Mouse (Mus musculus): ENCODE results near the gene Pde2a. TPM values are rescaled to one million over a fixed set of nuclear protein-coding genes. Genes with fewer than 3 reads are reported as not detected.

The Pde2a gene
- total and polyA plus RNA-seq, 2 experiments from 2014 or later: 33.8 to 53.9 TPM

- no peaks in the 10 kb centered on the region for H3K27me3 ChIP-seq (ENCODE audit: insufficient read depth, low read length)
- ATAC-seq (ENCODE audit: low FRiP score) (no peak), DNase-seq (ENCODE audit: low spot score) (no peak)
- WGBS: 54% methylated on average over 5 of the region's 5 CpGs
- H3K4me3 ChIP-seq (ENCODE audit: low read depth, low read length): no peak overlapping the region
- no peak overlapping the region for H3K27ac ChIP-seq (ENCODE audit: low read depth, low read length)
- H3K9me3 ChIP-seq (ENCODE audit: low read length): no peaks in the 10 kb centered on the region
- H3K4me2 ChIP-seq (ENCODE audit: low read depth, low read length, poor library complexity, severe bottlenecking): no peak overlapping the region
- no peak overlapping the region for H3K9ac ChIP-seq (replicated peaks; ENCODE audit: low read length, poor library complexity, severe bottlenecking)
- H3K36me3 ChIP-seq (ENCODE audit: insufficient read depth, low read length): no peaks in the 10 kb centered on the region
- no peak for TF ChIP-seq CTCF (IDR thresholded peaks at IDR 0.05)
- H3K4me1 ChIP-seq (ENCODE audit: insufficient read depth, low read length): no peaks in the 10 kb centered on the region
These were observed 42.6 kb upstream of the Pde2a start for GRCm38 (mm10) chr7:101378796-101379465.

- DNase-seq (ENCODE audit: low spot score) (no peak), ATAC-seq (ENCODE audit: low FRiP score) (no peak)
- no peak for TF ChIP-seq CTCF (IDR thresholded peaks at IDR 0.05)
- Histone ChIP-seq H3K4me2 (ENCODE audit: low read depth, low read length, poor library complexity, severe bottlenecking) (no peak overlapping the region), H3K27me3 (ENCODE audit: insufficient read depth, low read length) (no peaks in the 10 kb centered on the region), H3K4me3 (ENCODE audit: low read depth, low read length) (no peak overlapping the region), H3K27ac (ENCODE audit: low read depth, low read length) (no peak overlapping the region), H3K4me1 (ENCODE audit: insufficient read depth, low read length) (no peaks in the 10 kb centered on the region), H3K9me3 (ENCODE audit: low read length) (no peaks in the 10 kb centered on the region), H3K9ac (replicated peaks; ENCODE audit: low read length, poor library complexity, severe bottlenecking) (no peak overlapping the region), H3K36me3 (ENCODE audit: insufficient read depth, low read length) (no peaks in the 10 kb centered on the region)
- WGBS: 83% methylated on average over 2 of the region's 2 CpGs
These were observed 41.8 kb upstream of the Pde2a start for GRCm38 (mm10) chr7:101379732-101380131.

DNA sequence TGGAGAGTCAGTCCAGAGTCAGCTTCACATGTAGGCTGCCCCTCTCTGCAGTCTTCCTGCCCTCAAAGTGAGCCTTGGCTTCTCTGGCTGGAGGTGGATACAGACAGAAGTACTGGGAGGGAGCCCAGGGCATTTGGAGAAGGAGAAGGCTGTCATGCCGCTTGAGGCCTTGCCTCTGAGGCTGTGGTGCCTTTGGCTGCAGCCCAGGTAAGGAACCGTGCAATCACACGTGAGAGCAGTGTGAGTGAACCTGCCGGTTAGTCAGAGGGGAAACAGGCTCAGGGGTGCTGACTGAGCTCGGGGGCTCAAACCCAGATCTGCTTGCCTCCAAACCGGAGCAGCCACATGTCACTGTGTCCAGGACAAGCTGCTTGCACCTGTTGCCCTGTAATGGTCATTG, 40.0 kb upstream of the Pde2a start:
- no peaks in the 10 kb centered on the region for H3K4me1 ChIP-seq (ENCODE audit: insufficient read depth, low read length)
- no peaks in the 10 kb centered on the region for H3K9me3 ChIP-seq (ENCODE audit: low read length)
- no peak overlapping the region for H3K9ac ChIP-seq (replicated peaks; ENCODE audit: low read length, poor library complexity, severe bottlenecking)
- no peak for TF ChIP-seq CTCF (IDR thresholded peaks at IDR 0.05)
- H3K36me3 ChIP-seq (ENCODE audit: insufficient read depth, low read length): no peaks in the 10 kb centered on the region
- H3K27me3 ChIP-seq (ENCODE audit: insufficient read depth, low read length): no peaks in the 10 kb centered on the region
- H3K27ac ChIP-seq (ENCODE audit: low read depth, low read length): no peak overlapping the region
- ATAC-seq (ENCODE audit: low FRiP score): no peak
- H3K4me2 ChIP-seq (ENCODE audit: low read depth, low read length, poor library complexity, severe bottlenecking): no peak overlapping the region
- no peak overlapping the region for H3K4me3 ChIP-seq (ENCODE audit: low read depth, low read length)
- DNase-seq (ENCODE audit: low spot score): no peak
- 83% methylated on average over 6 of the region's 6 CpGs for WGBS

GRCm38 (mm10) chr7:101382378-101382777, 39.1 kb upstream of the Pde2a start:
- no peaks in the 10 kb centered on the region for H3K9me3 ChIP-seq (ENCODE audit: low read length)
- DNase-seq (ENCODE audit: low spot score) (no peak), ATAC-seq (ENCODE audit: low FRiP score) (no peak)
- no peaks in the 10 kb centered on the region for H3K4me1 ChIP-seq (ENCODE audit: insufficient read depth, low read length)
- H3K4me3 ChIP-seq (ENCODE audit: low read depth, low read length): no peak overlapping the region
- WGBS: 86% methylated on average over 8 of the region's 8 CpGs
- no peak for TF ChIP-seq CTCF (IDR thresholded peaks at IDR 0.05)
- no peaks in the 10 kb centered on the region for H3K36me3 ChIP-seq (ENCODE audit: insufficient read depth, low read length)
- no peak overlapping the region for H3K4me2 ChIP-seq (ENCODE audit: low read depth, low read length, poor library complexity, severe bottlenecking)
- no peaks in the 10 kb centered on the region for H3K27me3 ChIP-seq (ENCODE audit: insufficient read depth, low read length)
- H3K27ac ChIP-seq (ENCODE audit: low read depth, low read length): no peak overlapping the region
- no peak overlapping the region for H3K9ac ChIP-seq (replicated peaks; ENCODE audit: low read length, poor library complexity, severe bottlenecking)

GRCm38 (mm10) chr7:101383756-101384155, 37.7 kb upstream of the Pde2a start:
- no peak overlapping the region for H3K27ac ChIP-seq (ENCODE audit: low read depth, low read length)
- WGBS: 83% methylated on average over 3 of the region's 3 CpGs
- TF ChIP-seq CTCF (IDR thresholded peaks at IDR 0.05): no peak
- no peaks in the 10 kb centered on the region for H3K4me1 ChIP-seq (ENCODE audit: insufficient read depth, low read length)
- H3K4me2 ChIP-seq (ENCODE audit: low read depth, low read length, poor library complexity, severe bottlenecking): no peak overlapping the region
- no peaks in the 10 kb centered on the region for H3K36me3 ChIP-seq (ENCODE audit: insufficient read depth, low read length)
- DNase-seq (ENCODE audit: low spot score): no peak
- no peak for ATAC-seq (ENCODE audit: low FRiP score)
- no peaks in the 10 kb centered on the region for H3K9me3 ChIP-seq (ENCODE audit: low read length)
- no peak overlapping the region for H3K4me3 ChIP-seq (ENCODE audit: low read depth, low read length)
- no peaks in the 10 kb centered on the region for H3K27me3 ChIP-seq (ENCODE audit: insufficient read depth, low read length)
- H3K9ac ChIP-seq (replicated peaks; ENCODE audit: low read length, poor library complexity, severe bottlenecking): no peak overlapping the region

DNA sequence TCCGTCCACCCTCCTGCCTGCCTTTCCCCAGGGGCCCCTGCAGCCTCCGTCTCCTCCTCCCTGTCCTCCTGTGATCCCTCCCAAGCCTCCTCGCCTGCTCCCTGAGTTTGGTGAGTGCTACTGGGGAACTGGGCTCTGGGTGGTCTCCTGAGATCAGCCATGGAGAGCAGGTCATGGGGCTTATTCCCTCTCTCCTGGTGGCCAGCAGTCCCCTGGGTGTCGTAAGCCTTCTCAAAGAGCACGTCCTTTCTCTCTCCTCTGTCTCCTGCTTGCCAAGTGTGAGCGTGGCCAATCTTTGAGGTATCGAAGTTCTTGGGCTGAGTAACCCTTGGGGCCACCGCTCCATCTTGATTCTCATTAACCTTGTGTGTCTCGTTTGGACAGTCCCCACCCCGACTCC, 36.6 kb upstream of the Pde2a start:
- H3K9me3 ChIP-seq (ENCODE audit: low read length): no peaks in the 10 kb centered on the region
- H3K9ac ChIP-seq (replicated peaks; ENCODE audit: low read length, poor library complexity, severe bottlenecking): no peak overlapping the region
- DNase-seq (ENCODE audit: low spot score): no peak
- H3K27ac ChIP-seq (ENCODE audit: low read depth, low read length): no peak overlapping the region
- no peak for TF ChIP-seq CTCF (IDR thresholded peaks at IDR 0.05)
- 65% methylated on average over 7 of the region's 10 CpGs for WGBS
- no peak overlapping the region for H3K4me2 ChIP-seq (ENCODE audit: low read depth, low read length, poor library complexity, severe bottlenecking)
- H3K36me3 ChIP-seq (ENCODE audit: insufficient read depth, low read length): no peaks in the 10 kb centered on the region
- no peak for ATAC-seq (ENCODE audit: low FRiP score)
- no peaks in the 10 kb centered on the region for H3K27me3 ChIP-seq (ENCODE audit: insufficient read depth, low read length)
- H3K4me3 ChIP-seq (ENCODE audit: low read depth, low read length): no peak overlapping the region
- no peaks in the 10 kb centered on the region for H3K4me1 ChIP-seq (ENCODE audit: insufficient read depth, low read length)

All from midbrain, postnatal 0 days (tissue).